Mouse (Mus musculus) frontal cortex, postnatal 14 days (tissue): ENCODE results near the gene Arl5a.

Experiments used
- DNase-seq, 2 experiments: peaks; one replicate each; pipeline ENCODE4 v3.0.0; 2022; ENCODE audit warnings: low spot score in 2 of 2

The Arl5a gene

GRCm38 (mm10) chr2:52424747-52425522 is at the start of gene Arl5a:
Gene Arl5a, minus strand, starts transcription at chr2:52424901.
- peak; percentile 86 to 91 for DNase-seq

- no peak for DNase-seq
Observed at GRCm38 (mm10) chr2:52471545-52472291, 47.0 kb upstream of the Arl5a start.

- no peak for DNase-seq
Observed at GRCm38 (mm10) chr2:52470044-52470560, 45.4 kb upstream of the Arl5a start.

GRCm38 (mm10) chr2:52467629-52468028 is 42.9 kb upstream of the Arl5a start:
- no peak for DNase-seq

GRCm38 (mm10) chr2:52461206-52461967 is 36.7 kb upstream of the Arl5a start:
- no peak for DNase-seq

GRCm38 (mm10) chr2:52455606-52456479 is 31.1 kb upstream of the Arl5a start:
- no peak for DNase-seq

- DNase-seq, result no peak
Observed at GRCm38 (mm10) chr2:52449818-52450217, 25.1 kb upstream of the Arl5a start.

- no peak for DNase-seq
Observed at GRCm38 (mm10) chr2:52448916-52449315, 24.2 kb upstream of the Arl5a start.

GRCm38 (mm10) chr2:52446648-52447047 is 21.9 kb upstream of the Arl5a start:
- no peak for DNase-seq

GRCm38 (mm10) chr2:52442125-52442524 is 17.4 kb upstream of the Arl5a start:
- no peak for DNase-seq

- DNase-seq, result no peak
Observed at GRCm38 (mm10) chr2:52440420-52441015, 15.8 kb upstream of the Arl5a start.

GRCm38 (mm10) chr2:52438437-52438836 is 13.7 kb upstream of the Arl5a start:
- DNase-seq, result no peak

GRCm38 (mm10) chr2:52438013-52438412 is 13.3 kb upstream of the Arl5a start:
- no peak for DNase-seq

- no peak for DNase-seq
Observed at GRCm38 (mm10) chr2:52435919-52436632, 11.4 kb upstream of the Arl5a start.

GRCm38 (mm10) chr2:52433365-52433764 is 8.7 kb upstream of the Arl5a start:
- no peak for DNase-seq

- DNase-seq, result no peak
Observed at GRCm38 (mm10) chr2:52427383-52427782, 2.7 kb upstream of the Arl5a start.

GRCm38 (mm10) chr2:52426041-52426440 is 1.3 kb upstream of the Arl5a start:
- DNase-seq, result no peak

GRCm38 (mm10) chr2:52425523-52425795 is 758 bp upstream of the Arl5a start:
- no peak for DNase-seq

- peak in 1 of 2 experiments; percentile 42 for DNase-seq
Observed at GRCm38 (mm10) chr2:52424248-52424728, 413 bp downstream of the Arl5a start.

- no peak for DNase-seq
Observed at GRCm38 (mm10) chr2:52423611-52424247, 972 bp downstream of the Arl5a start.
